Mouse (Mus musculus): ENCODE measurements around the gene Rpl27.
"Not testable (repeated sequence)": the region's sequence is repeated elsewhere in the genome, so short reads cannot be mapped to it uniquely, and the experiment has no call there.

The Rpl27 gene

GRCm38 (mm10) chr11:101442127-101442693, at the start of gene Rpl27:
Rpl27 (plus strand) TSS chr11:101442298.
- DNase-seq (ENCODE audit: low read depth, low spot score), result peak; percentile 100

GRCm38 (mm10) chr11:101395110-101395509, 47.0 kb upstream of the Rpl27 start:
- peak; percentile 68 for DNase-seq (ENCODE audit: low read depth, low spot score)

GRCm38 (mm10) chr11:101415306-101415705, 26.8 kb upstream of the Rpl27 start:
- no peak for DNase-seq (ENCODE audit: low read depth, low spot score)

GRCm38 (mm10) chr11:101416433-101417100, 25.5 kb upstream of the Rpl27 start:
- no peak for DNase-seq (ENCODE audit: low read depth, low spot score)

- DNase-seq (ENCODE audit: low read depth, low spot score), result peak; percentile 84
Measured at GRCm38 (mm10) chr11:101417101-101417855, 24.8 kb upstream of the Rpl27 start, which contains the start of gene Aarsd1. Aarsd1 (minus strand) TSS chr11:101417615.

- DNase-seq (ENCODE audit: low read depth, low spot score), result no peak
Measured at GRCm38 (mm10) chr11:101418991-101419390, 23.1 kb upstream of the Rpl27 start.

- DNase-seq (ENCODE audit: low read depth, low spot score), result no peak
Measured at GRCm38 (mm10) chr11:101419610-101420009, 22.5 kb upstream of the Rpl27 start.

- no peak for DNase-seq (ENCODE audit: low read depth, low spot score)
Measured at GRCm38 (mm10) chr11:101420148-101420547, 21.9 kb upstream of the Rpl27 start.

GRCm38 (mm10) chr11:101424105-101424851, 17.8 kb upstream of the Rpl27 start, which contains the start of gene Gm27029:
Gm27029 (minus strand) TSS chr11:101424796.
- no peak for DNase-seq (ENCODE audit: low read depth, low spot score)

GRCm38 (mm10) chr11:101424925-101425813, 16.9 kb upstream of the Rpl27 start, which contains the start of the genes Rundc1 and Ptges3l:
Rundc1 (plus strand) TSS chr11:101425085.
Ptges3l (minus strand) TSS chr11:101425333.
- DNase-seq (ENCODE audit: low read depth, low spot score), result peak; percentile 92

GRCm38 (mm10) chr11:101426165-101426564, 15.9 kb upstream of the Rpl27 start:
- DNase-seq (ENCODE audit: low read depth, low spot score), result no peak

- DNase-seq (ENCODE audit: low read depth, low spot score), result no peak
Measured at GRCm38 (mm10) chr11:101431327-101431726, 10.8 kb upstream of the Rpl27 start.

- no peak for DNase-seq (ENCODE audit: low read depth, low spot score)
Measured at GRCm38 (mm10) chr11:101433396-101433795, 8.7 kb upstream of the Rpl27 start.

GRCm38 (mm10) chr11:101435831-101436230, 6.3 kb upstream of the Rpl27 start:
- DNase-seq (ENCODE audit: low read depth, low spot score), result no peak

GRCm38 (mm10) chr11:101436916-101437315, 5.2 kb upstream of the Rpl27 start:
- DNase-seq (ENCODE audit: low read depth, low spot score), result no peak

GRCm38 (mm10) chr11:101438006-101438405, 4.1 kb upstream of the Rpl27 start:
- not testable (repeated sequence) for DNase-seq (ENCODE audit: low read depth, low spot score)

GRCm38 (mm10) chr11:101441450-101442126, 510 bp upstream of the Rpl27 start:
- not testable (repeated sequence) for DNase-seq (ENCODE audit: low read depth, low spot score)

GRCm38 (mm10) chr11:101442760-101443159, 662 bp downstream of the Rpl27 start:
- no peak for DNase-seq (ENCODE audit: low read depth, low spot score)

GRCm38 (mm10) chr11:101446319-101446718, 4.2 kb downstream of the Rpl27 start:
- no peak for DNase-seq (ENCODE audit: low read depth, low spot score)

GRCm38 (mm10) chr11:101446860-101447259, 4.8 kb downstream of the Rpl27 start:
- not testable (repeated sequence) for DNase-seq (ENCODE audit: low read depth, low spot score)

Measured in forelimb bud, embryonic 11.5 days (tissue).